Mouse (Mus musculus) forebrain, embryonic 13.5 days (tissue): Measurements from ENCODE around the gene Tspan6. TPM values are rescaled to one million over a fixed set of nuclear protein-coding genes. Genes with fewer than 3 reads are reported as not detected.
A peak's percentile ranks its signal among the peaks of the same experiment; 100 is the strongest.

ENCODE experiments used
- ATAC-seq: fragments of 200-750 bp; cut with Nextera tagmentation; 2 replicates; pipeline ENCODE4 v1.8.0; 2017
- H3K27ac ChIP-seq: fragments of 300-500 bp; sonication (generic); 2 replicates; pipeline ENCODE4 v1.5.1; 2015; ENCODE audit warnings: inconsistent platforms, mild to moderate bottlenecking, moderate library complexity
- H3K27me3 ChIP-seq: fragments of 300-500 bp; sonication (generic); 2 replicates; pipeline ENCODE4 v1.6.1; 2015; ENCODE audit warnings: mild to moderate bottlenecking, inconsistent platforms
- H3K36me3 ChIP-seq: fragments of 300-500 bp; sonication (generic); 2 replicates; pipeline ENCODE4 v1.6.1; 2015; ENCODE audit warnings: mild to moderate bottlenecking, inconsistent platforms; ENCODE audit not compliant: poor library complexity, severe bottlenecking
- H3K4me1 ChIP-seq: fragments of 300-500 bp; sonication (generic); 2 replicates; pipeline ENCODE4 v1.6.1; 2015; ENCODE audit warnings: inconsistent platforms
- H3K4me2 ChIP-seq: fragments of 300-500 bp; sonication (generic); 2 replicates; pipeline ENCODE4 v1.6.1; 2015; ENCODE audit warnings: inconsistent platforms, mild to moderate bottlenecking, moderate library complexity
- H3K4me3 ChIP-seq: fragments of 300-500 bp; sonication (generic); 2 replicates; pipeline ENCODE4 v1.5.1; 2015; ENCODE audit warnings: mild to moderate bottlenecking, inconsistent platforms
- H3K9ac ChIP-seq: fragments of 300-500 bp; sonication (generic); 2 replicates; pipeline ENCODE4 v1.6.1; 2015; ENCODE audit warnings: mild to moderate bottlenecking, inconsistent platforms
- H3K9me3 ChIP-seq: fragments of 300-500 bp; sonication (generic); replicated peaks from 2 replicates; pipeline ENCODE4 v1.6.1; 2016; ENCODE audit warnings: inconsistent platforms
- WGBS: fragments of 180-500 bp; shearing (Covaris S2); methylation state at CpG from one replicate; pipeline ENCODE4 v1.1.7; 2015; 5-methylcytosine and 5-hydroxymethylcytosine counted together
- polyA plus RNA-seq: library from polyadenylated mRNA; unstranded; fragments of >200 nt; fragmentation: Nextera tagmentation; extraction: Ambion mirVana; gene quantifications from 2 replicates; pipeline ENCODE4 v1.2.1, GENCODE M21; 2015

Gene Tspan6
- polyA plus RNA-seq = 229 and 245 TPM in 2 replicates

DNA sequence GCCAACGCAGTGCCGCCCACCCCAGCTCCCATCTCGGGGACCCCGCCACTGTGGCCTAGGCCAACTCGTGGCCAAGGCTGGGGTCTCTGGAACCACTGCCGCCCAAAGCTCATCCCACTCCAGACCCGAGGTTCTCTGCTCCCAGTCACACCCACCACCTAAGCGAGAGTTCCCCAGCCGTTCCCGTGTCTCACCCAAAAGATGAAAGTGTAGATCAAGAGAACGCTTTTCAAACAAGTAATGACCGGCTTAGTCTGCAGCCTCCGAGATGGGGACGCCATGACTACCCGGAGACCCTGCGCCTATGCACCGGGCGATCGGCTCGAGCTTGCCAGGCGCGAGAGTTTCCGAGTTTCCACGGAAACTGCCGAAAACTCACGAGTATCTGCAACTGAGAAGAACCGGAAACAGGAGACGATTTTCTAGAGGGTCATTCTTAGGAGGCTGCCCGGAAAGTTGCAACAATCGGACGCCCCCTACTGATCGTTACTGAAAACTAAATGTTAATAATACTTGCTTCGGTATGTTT, at the start of gene Tspan6:
TSS of gene Tspan6 (minus strand) at position 416 of the 529 bp plus-strand sequence.
- Histone ChIP-seq H3K36me3 (peaks cover 21% of the 10 kb centered on the region), H3K27me3 (no peaks in the 10 kb centered on the region), H3K4me2 (peak within 1 kb of the TSS; percentile 59), H3K27ac (peak within 1 kb of the TSS; percentile 35), H3K9ac (peak within 1 kb of the TSS; percentile 79), H3K9me3 (no peaks in the 10 kb centered on the region), H3K4me3 (peak within 1 kb of the TSS; percentile 54), H3K4me1 (no peaks in the 10 kb centered on the region)
- 21% methylated on average over 33 of the region's 33 CpGs for WGBS
- ATAC-seq = peak; percentile 98

DNA sequence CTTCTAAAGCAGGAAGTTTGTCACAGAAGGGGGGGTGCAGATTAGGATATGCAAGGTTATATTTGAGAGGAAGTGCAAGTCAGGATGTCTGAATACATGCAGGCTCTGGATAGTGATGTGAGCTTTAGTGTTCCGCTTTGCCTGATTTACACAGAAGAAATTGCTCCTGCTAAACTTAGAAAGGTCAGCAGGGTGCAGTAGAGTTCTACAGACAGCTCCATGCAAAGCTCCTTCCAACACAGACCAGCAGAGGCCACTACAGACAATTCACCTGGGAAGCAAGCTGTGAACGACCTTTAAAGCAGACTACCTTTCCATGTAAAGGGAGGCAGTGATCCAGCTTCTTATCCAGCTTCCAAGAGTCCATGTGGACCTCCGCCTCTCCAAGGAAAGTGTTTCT, 49.2 kb upstream of the Tspan6 start:
- peak; percentile 83; the same call in 1 of the 2 replicates for ATAC-seq
- H3K9ac ChIP-seq = no peak overlapping the region
- H3K36me3 ChIP-seq = no peaks in the 10 kb centered on the region
- no peak overlapping the region for H3K27ac ChIP-seq
- no peaks in the 10 kb centered on the region for H3K9me3 ChIP-seq
- H3K27me3 ChIP-seq = 0 out of 2 replicates have a peak, but pooled peaks cover 6% of the 10 kb centered on the region
- H3K4me1 ChIP-seq = no peaks in the 10 kb centered on the region
- 40% methylated on average over 3 of the region's 3 CpGs for WGBS
- H3K4me2 ChIP-seq = no peak overlapping the region
- H3K4me3 ChIP-seq = no peak overlapping the region

DNA sequence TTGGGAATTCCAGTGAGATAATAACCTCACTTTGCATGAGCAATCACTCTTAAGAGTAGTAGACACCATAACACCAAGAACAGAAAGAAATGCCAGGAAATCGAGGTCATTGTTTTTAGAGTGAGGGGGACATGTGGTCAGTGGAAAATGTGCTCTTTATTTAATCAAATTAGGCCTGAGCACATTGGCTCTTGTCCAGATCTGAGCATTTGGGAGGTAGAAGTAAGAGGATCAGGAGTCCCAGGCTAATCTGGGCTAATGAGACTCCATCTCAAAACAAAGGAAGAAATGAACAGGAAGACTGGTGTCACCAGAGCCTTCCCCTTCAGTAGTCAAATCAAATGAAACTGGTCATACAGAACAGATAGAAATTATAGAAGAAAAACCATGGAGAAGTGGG, 41.3 kb upstream of the Tspan6 start:
- no peak overlapping the region for H3K9ac ChIP-seq
- WGBS = 29% methylated on average over 1 of the region's 1 CpGs
- ATAC-seq = no peak
- no peak overlapping the region for H3K4me3 ChIP-seq
- no peaks in the 10 kb centered on the region for H3K36me3 ChIP-seq
- H3K9me3 ChIP-seq = no peaks in the 10 kb centered on the region
- no peak overlapping the region for H3K4me2 ChIP-seq
- H3K27ac ChIP-seq = no peak overlapping the region
- H3K27me3 ChIP-seq = no peaks in the 10 kb centered on the region
- H3K4me1 ChIP-seq = no peaks in the 10 kb centered on the region

DNA sequence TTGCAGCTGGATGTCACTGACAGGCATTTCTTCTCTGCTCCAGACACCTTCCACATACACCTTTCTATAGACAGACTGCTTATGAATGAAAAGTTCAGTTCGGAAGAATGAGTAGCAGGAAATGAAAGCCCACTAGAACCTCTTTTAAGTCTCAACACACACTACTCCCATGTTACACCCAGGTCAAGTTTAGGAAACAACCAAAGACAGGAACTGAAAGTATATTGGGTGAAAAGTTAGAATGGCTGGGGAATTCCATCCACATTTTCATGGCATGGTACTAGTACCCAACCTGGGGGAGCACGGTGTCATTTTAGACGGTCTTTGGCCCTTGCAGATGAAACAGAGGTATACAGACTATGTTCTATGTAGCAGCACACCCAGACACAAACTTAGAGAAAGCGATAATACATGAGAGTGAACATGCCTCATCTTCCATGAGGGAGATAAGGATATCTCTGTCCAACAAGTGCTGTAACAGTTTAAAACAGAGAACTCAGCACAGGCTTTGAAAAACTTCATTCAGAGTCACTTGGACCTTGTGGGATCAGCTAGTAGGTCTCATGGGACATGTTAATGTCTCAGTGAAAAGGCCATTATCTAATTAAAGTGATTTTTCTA, 38.5 kb upstream of the Tspan6 start:
- Histone ChIP-seq H3K4me2 (no peak overlapping the region), H3K36me3 (no peaks in the 10 kb centered on the region), H3K9ac (no peak overlapping the region), H3K9me3 (no peaks in the 10 kb centered on the region), H3K4me1 (no peaks in the 10 kb centered on the region), H3K4me3 (no peak overlapping the region), H3K27me3 (no peaks in the 10 kb centered on the region), H3K27ac (no peak overlapping the region)
- ATAC-seq = no peak
- 88% methylated on average over 4 of the region's 4 CpGs for WGBS

DNA sequence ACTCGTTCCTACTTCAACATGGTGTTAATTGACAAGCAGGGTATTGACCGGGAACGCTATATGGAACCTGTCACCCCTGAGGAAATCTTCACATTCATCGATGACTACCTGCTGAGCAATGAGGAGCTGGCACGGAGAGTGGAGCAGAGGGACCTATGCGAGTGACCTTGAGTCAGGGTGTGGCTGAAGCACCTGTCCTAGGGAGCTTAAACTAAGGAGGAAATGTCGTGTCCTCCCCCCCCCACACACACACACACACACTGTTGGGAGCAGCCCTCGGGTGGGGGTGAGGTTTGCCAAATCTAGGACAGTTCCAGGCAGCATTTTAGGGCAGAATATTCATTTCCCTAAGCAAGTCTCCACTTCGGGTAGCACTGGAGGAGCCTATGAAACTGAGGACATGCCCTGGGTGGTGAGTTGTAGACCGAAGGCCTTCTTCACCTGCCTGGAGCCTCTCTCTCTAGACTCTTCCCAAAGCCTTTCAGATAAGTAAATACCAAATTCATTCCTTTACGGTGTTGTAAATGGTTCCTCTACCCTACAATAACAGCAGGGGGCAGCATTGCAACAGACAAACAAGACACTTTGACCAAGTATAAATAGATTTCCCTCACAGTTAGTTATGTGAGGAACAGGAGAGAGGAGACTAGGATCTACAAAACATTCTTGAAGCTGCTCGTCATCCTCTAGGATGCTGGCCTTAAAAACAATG, 33.2 kb upstream of the Tspan6 start:
- no peaks in the 10 kb centered on the region for H3K27me3 ChIP-seq
- no peak overlapping the region for H3K4me3 ChIP-seq
- H3K4me2 ChIP-seq = no peak overlapping the region
- WGBS = 61% methylated on average over 12 of the region's 12 CpGs
- no peaks in the 10 kb centered on the region for H3K4me1 ChIP-seq
- peak; percentile 33; the same call in 1 of the 2 replicates for ATAC-seq
- H3K9ac ChIP-seq = no peak overlapping the region
- H3K36me3 ChIP-seq = no peaks in the 10 kb centered on the region
- no peaks in the 10 kb centered on the region for H3K9me3 ChIP-seq
- H3K27ac ChIP-seq = no peak overlapping the region

DNA sequence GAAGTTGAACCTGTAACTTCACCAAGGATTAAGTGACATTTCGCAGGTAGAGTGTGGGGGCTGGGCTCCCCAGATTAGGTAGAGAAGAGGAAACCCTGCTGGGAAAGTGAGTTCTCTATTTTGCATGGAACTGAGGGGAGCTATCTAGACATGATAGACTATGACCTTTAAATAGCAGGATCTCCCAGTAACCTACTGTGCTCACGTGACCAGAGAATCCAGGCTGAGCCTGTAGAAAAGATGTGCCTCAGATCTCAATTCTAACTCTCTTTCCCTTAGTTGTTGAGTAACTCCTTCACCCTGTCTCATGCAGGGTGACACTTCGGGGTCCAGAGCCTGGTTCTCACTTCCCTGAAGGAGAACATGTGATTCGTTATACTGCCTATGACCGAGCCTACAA, 28.5 kb upstream of the Tspan6 start:
- no peaks in the 10 kb centered on the region for H3K36me3 ChIP-seq
- H3K4me1 ChIP-seq = no peaks in the 10 kb centered on the region
- no peaks in the 10 kb centered on the region for H3K9me3 ChIP-seq
- H3K27ac ChIP-seq = no peak overlapping the region
- H3K27me3 ChIP-seq = no peaks in the 10 kb centered on the region
- no peak overlapping the region for H3K4me2 ChIP-seq
- no peak overlapping the region for H3K4me3 ChIP-seq
- 79% methylated on average over 5 of the region's 5 CpGs for WGBS
- H3K9ac ChIP-seq = no peak overlapping the region
- ATAC-seq = no peak

DNA sequence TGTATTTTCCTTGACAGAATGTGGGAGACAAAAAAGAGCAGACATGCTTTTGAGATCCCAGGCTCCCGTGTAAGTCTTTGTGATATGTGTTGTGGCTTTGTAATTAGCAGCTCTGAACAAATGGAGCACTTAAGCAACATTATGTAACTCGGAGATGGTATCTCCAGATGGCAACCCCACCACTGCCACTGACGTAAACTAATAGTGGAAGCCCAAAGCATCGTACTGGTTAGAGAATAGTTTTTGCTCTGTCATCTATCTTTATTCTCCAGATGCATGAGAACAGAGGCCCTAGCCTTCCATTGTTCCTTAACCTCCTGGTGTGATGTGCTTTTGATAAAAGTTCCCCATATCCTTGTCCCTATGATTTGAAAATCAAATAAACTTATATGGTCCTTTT, 23.0 kb upstream of the Tspan6 start:
- no peak overlapping the region for H3K4me3 ChIP-seq
- WGBS = 64% methylated on average over 4 of the region's 4 CpGs
- H3K27ac ChIP-seq = no peak overlapping the region
- no peak overlapping the region for H3K9ac ChIP-seq
- H3K27me3 ChIP-seq = no peaks in the 10 kb centered on the region
- no peaks in the 10 kb centered on the region for H3K4me1 ChIP-seq
- H3K9me3 ChIP-seq = no peaks in the 10 kb centered on the region
- H3K4me2 ChIP-seq = no peak overlapping the region
- H3K36me3 ChIP-seq = no peaks in the 10 kb centered on the region
- no peak for ATAC-seq

DNA sequence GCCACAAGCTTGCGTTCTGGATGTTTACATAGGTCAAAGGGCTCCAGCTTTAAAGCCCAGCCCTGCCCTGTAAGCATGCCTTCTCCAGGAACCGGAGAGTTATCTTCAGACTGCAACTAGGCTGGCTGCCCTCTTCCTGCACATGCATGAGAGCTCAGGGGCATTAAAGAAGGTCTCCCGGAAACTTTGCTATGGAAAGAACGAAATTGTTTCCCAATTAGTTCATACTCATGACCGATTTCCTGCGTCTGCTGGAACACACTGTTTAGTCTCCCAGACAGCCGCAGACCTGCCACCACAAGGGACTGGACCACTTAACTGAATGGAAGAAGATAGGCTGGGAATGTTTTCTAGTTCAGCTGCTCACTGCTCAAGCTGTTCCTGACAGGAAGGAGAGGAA, 16.0 kb upstream of the Tspan6 start:
- Histone ChIP-seq H3K9me3 (no peaks in the 10 kb centered on the region), H3K27ac (no peak overlapping the region), H3K27me3 (no peaks in the 10 kb centered on the region), H3K9ac (no peak overlapping the region), H3K4me3 (no peak overlapping the region), H3K4me2 (no peak overlapping the region), H3K4me1 (no peaks in the 10 kb centered on the region), H3K36me3 (no peaks in the 10 kb centered on the region)
- ATAC-seq = no peak
- 69% methylated on average over 7 of the region's 7 CpGs for WGBS

DNA sequence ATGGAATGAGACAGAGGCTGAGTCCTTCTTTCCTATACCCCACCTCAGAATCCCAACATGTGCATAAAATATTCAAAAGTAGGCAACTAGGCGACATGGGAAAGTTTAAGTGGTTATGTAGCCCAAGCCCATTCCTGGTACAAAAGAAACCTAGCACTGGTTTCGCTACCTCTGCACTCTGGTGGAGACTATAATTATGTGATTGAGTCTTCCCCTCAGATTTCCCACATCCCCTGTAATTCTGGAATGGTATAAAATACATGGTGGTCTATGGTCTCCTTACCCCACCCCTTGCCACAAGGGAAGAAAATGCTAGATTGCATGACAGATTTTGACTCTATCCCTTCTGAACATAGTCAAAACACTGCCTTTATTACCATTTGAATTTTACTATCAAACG, 14.8 kb upstream of the Tspan6 start:
- Histone ChIP-seq H3K9ac (no peak overlapping the region), H3K4me2 (no peak overlapping the region), H3K27me3 (no peaks in the 10 kb centered on the region), H3K4me3 (no peak overlapping the region), H3K9me3 (no peaks in the 10 kb centered on the region), H3K36me3 (no peaks in the 10 kb centered on the region), H3K4me1 (no peaks in the 10 kb centered on the region), H3K27ac (no peak overlapping the region)
- no peak for ATAC-seq
- 88% methylated on average over 3 of the region's 3 CpGs for WGBS

DNA sequence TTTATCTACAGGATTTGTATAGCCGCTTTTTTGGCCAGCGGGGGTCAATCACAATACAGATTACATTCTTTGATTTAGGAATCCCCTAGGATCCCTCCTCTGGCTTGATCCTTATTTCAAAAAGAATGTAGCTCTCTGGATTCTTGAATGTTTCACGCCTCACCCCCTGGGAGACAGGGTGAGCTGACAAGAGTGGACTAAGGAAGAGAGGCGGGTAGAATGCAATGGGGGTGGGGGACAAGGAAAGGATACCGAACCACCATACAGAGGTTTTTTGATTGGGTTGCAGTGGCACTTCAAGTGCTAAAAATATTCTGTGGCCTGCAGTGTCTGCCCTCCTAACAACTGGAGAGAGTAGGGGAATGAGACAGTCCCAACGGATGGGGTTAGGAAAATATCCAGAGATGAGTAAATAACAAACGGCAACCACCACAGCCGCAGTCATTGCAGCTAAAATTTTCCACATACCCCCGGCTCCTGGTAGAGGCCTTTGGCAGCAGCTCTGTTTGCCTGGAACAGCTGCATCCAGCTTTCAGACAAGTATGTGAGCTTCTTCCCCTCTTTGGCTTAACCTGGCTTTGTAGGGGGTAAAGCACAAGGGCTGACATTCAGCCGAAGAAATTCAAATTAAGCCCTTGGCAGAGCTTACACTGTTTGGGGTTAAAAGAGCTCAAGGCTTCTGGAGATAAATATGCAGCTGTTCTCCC, 13.3 kb upstream of the Tspan6 start:
- H3K4me1 ChIP-seq = no peaks in the 10 kb centered on the region
- no peak for ATAC-seq
- no peak overlapping the region for H3K4me2 ChIP-seq
- H3K27me3 ChIP-seq = no peaks in the 10 kb centered on the region
- H3K9ac ChIP-seq = no peak overlapping the region
- WGBS = 32% methylated on average over 10 of the region's 10 CpGs
- H3K27ac ChIP-seq = no peak overlapping the region
- no peak overlapping the region for H3K4me3 ChIP-seq
- no peaks in the 10 kb centered on the region for H3K36me3 ChIP-seq
- no peaks in the 10 kb centered on the region for H3K9me3 ChIP-seq

DNA sequence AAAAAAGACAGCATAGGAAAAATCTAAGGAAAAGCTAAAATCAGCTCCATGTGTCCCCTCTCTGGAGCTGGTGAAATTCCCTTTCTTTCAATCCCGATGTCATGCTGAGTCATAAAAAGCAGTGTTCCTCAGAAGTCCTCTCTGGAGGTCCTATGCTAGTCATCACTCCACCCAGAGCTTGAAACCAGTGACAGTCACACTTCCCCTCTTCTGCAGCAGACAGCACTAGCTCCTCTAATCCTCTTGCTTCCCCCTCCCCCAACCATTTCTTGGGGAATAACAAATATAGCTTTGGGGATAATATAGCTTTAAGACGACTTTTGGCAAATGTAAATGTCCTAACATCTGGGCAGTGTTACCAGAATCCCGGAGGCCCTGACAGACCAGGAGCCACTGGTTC, 10.0 kb upstream of the Tspan6 start, which contains the start of gene Srpx2:
TSS of gene Srpx2 (plus strand) at position 166 of the 400 bp plus-strand sequence.
- 51% methylated on average over 3 of the region's 3 CpGs for WGBS

DNA sequence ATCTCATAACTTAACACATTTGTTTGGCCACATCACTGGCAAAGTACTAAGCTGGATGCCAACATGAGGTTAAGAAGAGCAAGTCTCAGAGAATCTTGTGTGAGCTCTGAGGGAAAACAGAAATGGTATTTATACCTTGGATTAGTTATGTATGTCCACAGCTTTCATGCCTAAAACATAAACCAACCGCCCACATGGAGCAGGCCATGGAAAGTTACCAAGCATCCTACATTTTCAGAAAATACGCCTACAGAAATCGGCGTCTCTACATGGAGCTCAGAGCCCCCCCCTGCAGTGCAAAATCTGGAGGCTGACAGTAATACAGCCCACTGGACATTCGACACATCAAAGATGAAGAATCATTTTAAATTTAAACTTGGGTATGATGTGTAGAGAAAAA, 10.1 kb downstream of the Tspan6 start:
- no peak overlapping the region for H3K9ac ChIP-seq
- no peak for ATAC-seq
- no peak overlapping the region for H3K4me2 ChIP-seq
- H3K36me3 ChIP-seq = peaks cover 21% of the 10 kb centered on the region
- no peak overlapping the region for H3K4me3 ChIP-seq
- WGBS = 89% methylated on average over 5 of the region's 5 CpGs
- no peak overlapping the region for H3K27ac ChIP-seq
- no peaks in the 10 kb centered on the region for H3K4me1 ChIP-seq
- H3K27me3 ChIP-seq = no peaks in the 10 kb centered on the region
- H3K9me3 ChIP-seq = no peaks in the 10 kb centered on the region

More for the DNA sequence above, 10.0 kb upstream of the Tspan6 start, which contains the start of gene Srpx2:
- Histone ChIP-seq H3K9me3 (no peaks in the 10 kb centered on the region), H3K4me3 (no peak within 1 kb of the TSS), H3K27ac (no peak within 1 kb of the TSS), H3K27me3 (no peaks in the 10 kb centered on the region), H3K4me1 (no peaks in the 10 kb centered on the region), H3K4me2 (no peak within 1 kb of the TSS), H3K9ac (no peak within 1 kb of the TSS), H3K36me3 (no peaks in the 10 kb centered on the region)
- ATAC-seq = no peak
